Mouse (Mus musculus): ENCODE measurements around the gene Sgsh. TPM values are rescaled to one million over a fixed set of nuclear protein-coding genes. Genes with fewer than 3 reads are reported as not detected.
"Not testable (repeated sequence)": the region's sequence is repeated elsewhere in the genome, so short reads cannot be mapped to it uniquely, and the experiment has no call there.

Sgsh gene
- polyA plus RNA-seq, 1 experiment from 2014 or later, result 8.7 TPM

GRCm38 (mm10) chr11:119391386-119392000 lies 36.2 kb upstream of the Sgsh start:
- peak overlapping the region; percentile 91; the same call in 1 of the 2 replicates for H3K27ac ChIP-seq

GRCm38 (mm10) chr11:119390271-119391231 lies 35.2 kb upstream of the Sgsh start:
- H3K9ac ChIP-seq, result peak overlapping the region; percentile 68
- H3K27ac ChIP-seq, result peak overlapping the region; percentile 91
- H3K27me3 ChIP-seq, result peaks cover 8% of the 10 kb centered on the region; the same call in 1 of the 2 replicates
- H3K4me2 ChIP-seq, result peak overlapping the region; percentile 93
- peak; percentile 32; the same call in 1 of the 2 replicates for ATAC-seq (ENCODE audit: borderline replicate concordance, extremely low read depth, low FRiP score, low TSS enrichment)
- 1% methylated on average over 53 of the region's 53 CpGs for WGBS
- H3K4me1 ChIP-seq, result peaks cover 52% of the 10 kb centered on the region
- H3K9me3 ChIP-seq, result no peaks in the 10 kb centered on the region
- H3K36me3 ChIP-seq, result no peaks in the 10 kb centered on the region
- peak overlapping the region; percentile 62 for H3K4me3 ChIP-seq

More at GRCm38 (mm10) chr11:119391386-119392000, 36.2 kb upstream of the Sgsh start:
- peaks cover 8% of the 10 kb centered on the region; the same call in 1 of the 2 replicates for H3K27me3 ChIP-seq
- H3K9ac ChIP-seq, result 0 out of 2 replicates have a peak overlapping the region, but pooled peaks have one; percentile 68
- no peaks in the 10 kb centered on the region for H3K9me3 ChIP-seq
- peak overlapping the region; percentile 93 for H3K4me2 ChIP-seq
- WGBS, result 33% methylated on average over 7 of the region's 7 CpGs
- H3K4me1 ChIP-seq, result peaks cover 52% of the 10 kb centered on the region
- H3K36me3 ChIP-seq, result no peaks in the 10 kb centered on the region
- H3K4me3 ChIP-seq, result peak overlapping the region; percentile 62
- ATAC-seq (ENCODE audit: borderline replicate concordance, extremely low read depth, low FRiP score, low TSS enrichment), result no peak

- H3K27me3 ChIP-seq, result peaks cover 8% of the 10 kb centered on the region; the same call in 1 of the 2 replicates
- peak overlapping the region; percentile 91 for H3K27ac ChIP-seq
- peak overlapping the region; percentile 62 for H3K4me3 ChIP-seq
- WGBS, result under 1% methylated on average over 35 of the region's 35 CpGs
- peaks cover 47% of the 10 kb centered on the region for H3K4me1 ChIP-seq
- no peaks in the 10 kb centered on the region for H3K36me3 ChIP-seq
- H3K4me2 ChIP-seq, result peak overlapping the region; percentile 93
- peak overlapping the region; percentile 68 for H3K9ac ChIP-seq
- ATAC-seq (ENCODE audit: borderline replicate concordance, extremely low read depth, low FRiP score, low TSS enrichment), result peak; percentile 53; the same call in 1 of the 2 replicates
- no peaks in the 10 kb centered on the region for H3K9me3 ChIP-seq
Observed at GRCm38 (mm10) chr11:119389851-119390270, 34.5 kb upstream of the Sgsh start.

- Histone ChIP-seq H3K4me1 (peaks cover 29% of the 10 kb centered on the region), H3K27ac (peak overlapping the region; percentile 48; the same call in 1 of the 2 replicates)
- 12% methylated on average over 3 of the region's 3 CpGs for WGBS
- H3K4me2 ChIP-seq; H3K9me3 ChIP-seq; H3K27me3 ChIP-seq; H3K4me3 ChIP-seq; H3K36me3 ChIP-seq; H3K9ac ChIP-seq; ATAC-seq (ENCODE audit: borderline replicate concordance, extremely low read depth, low FRiP score, low TSS enrichment): not testable (repeated sequence)
Observed at GRCm38 (mm10) chr11:119387273-119387672, 31.9 kb upstream of the Sgsh start.

GRCm38 (mm10) chr11:119386306-119386705 lies 31.0 kb upstream of the Sgsh start:
- WGBS, result 91% methylated on average over 5 of the region's 5 CpGs
- H3K9ac ChIP-seq, result no peak overlapping the region
- H3K4me1 ChIP-seq, result peaks cover 19% of the 10 kb centered on the region
- no peak overlapping the region for H3K4me3 ChIP-seq
- no peaks in the 10 kb centered on the region for H3K9me3 ChIP-seq
- H3K36me3 ChIP-seq, result no peaks in the 10 kb centered on the region
- H3K27ac ChIP-seq, result no peak overlapping the region
- H3K27me3 ChIP-seq, result no peaks in the 10 kb centered on the region
- ATAC-seq (ENCODE audit: borderline replicate concordance, extremely low read depth, low FRiP score, low TSS enrichment), result no peak
- no peak overlapping the region for H3K4me2 ChIP-seq

GRCm38 (mm10) chr11:119384904-119385303 lies 29.6 kb upstream of the Sgsh start:
- peaks cover 13% of the 10 kb centered on the region for H3K4me1 ChIP-seq
- 68% methylated on average over 4 of the region's 4 CpGs for WGBS
- no peak overlapping the region for H3K4me2 ChIP-seq
- H3K9me3 ChIP-seq, result no peaks in the 10 kb centered on the region
- H3K9ac ChIP-seq, result no peak overlapping the region
- ATAC-seq (ENCODE audit: borderline replicate concordance, extremely low read depth, low FRiP score, low TSS enrichment), result no peak
- no peak overlapping the region for H3K27ac ChIP-seq
- H3K27me3 ChIP-seq, result no peaks in the 10 kb centered on the region
- peaks cover 4% of the 10 kb centered on the region; the same call in 1 of the 2 replicates for H3K36me3 ChIP-seq
- no peak overlapping the region for H3K4me3 ChIP-seq

GRCm38 (mm10) chr11:119382338-119382850 lies 27.1 kb upstream of the Sgsh start:
- Histone ChIP-seq H3K27me3 (no peaks in the 10 kb centered on the region), H3K9me3 (no peaks in the 10 kb centered on the region), H3K4me2 (no peak overlapping the region), H3K4me3 (no peak overlapping the region), H3K36me3 (peaks cover 11% of the 10 kb centered on the region; the same call in 1 of the 2 replicates), H3K27ac (no peak overlapping the region), H3K4me1 (0 out of 2 replicates have a peak, but pooled peaks cover 2% of the 10 kb centered on the region), H3K9ac (no peak overlapping the region)
- no peak for ATAC-seq (ENCODE audit: borderline replicate concordance, extremely low read depth, low FRiP score, low TSS enrichment)
- 71% methylated on average over 6 of the region's 6 CpGs for WGBS

- ATAC-seq (ENCODE audit: borderline replicate concordance, extremely low read depth, low FRiP score, low TSS enrichment), result peak; percentile 19; the same call in 1 of the 2 replicates
- Histone ChIP-seq H3K27ac (no peak overlapping the region), H3K9me3 (no peaks in the 10 kb centered on the region), H3K9ac (no peak overlapping the region), H3K4me3 (no peak overlapping the region), H3K4me2 (no peak overlapping the region), H3K36me3 (peaks cover 15% of the 10 kb centered on the region; the same call in 1 of the 2 replicates), H3K27me3 (no peaks in the 10 kb centered on the region), H3K4me1 (no peaks in the 10 kb centered on the region)
- 56% methylated on average over 9 of the region's 9 CpGs for WGBS
Observed at GRCm38 (mm10) chr11:119381631-119382337, 26.4 kb upstream of the Sgsh start.

GRCm38 (mm10) chr11:119378551-119378950 lies 23.2 kb upstream of the Sgsh start:
- Histone ChIP-seq H3K9ac (no peak overlapping the region), H3K9me3 (no peaks in the 10 kb centered on the region), H3K27me3 (no peaks in the 10 kb centered on the region), H3K4me2 (no peak overlapping the region), H3K36me3 (peaks cover 15% of the 10 kb centered on the region; the same call in 1 of the 2 replicates), H3K4me3 (no peak overlapping the region), H3K27ac (no peak overlapping the region), H3K4me1 (peaks cover 6% of the 10 kb centered on the region; the same call in 1 of the 2 replicates)
- WGBS, result 91% methylated on average over 1 of the region's 1 CpGs
- ATAC-seq (ENCODE audit: borderline replicate concordance, extremely low read depth, low FRiP score, low TSS enrichment), result no peak

GRCm38 (mm10) chr11:119377326-119377725 lies 22.0 kb upstream of the Sgsh start:
- no peak overlapping the region for H3K4me3 ChIP-seq
- peaks cover 6% of the 10 kb centered on the region; the same call in 1 of the 2 replicates for H3K4me1 ChIP-seq
- no peak overlapping the region for H3K4me2 ChIP-seq
- no peak overlapping the region for H3K27ac ChIP-seq
- no peaks in the 10 kb centered on the region for H3K27me3 ChIP-seq
- 90% methylated on average over 11 of the region's 11 CpGs for WGBS
- no peak overlapping the region for H3K9ac ChIP-seq
- peaks cover 15% of the 10 kb centered on the region; the same call in 1 of the 2 replicates for H3K36me3 ChIP-seq
- H3K9me3 ChIP-seq, result no peaks in the 10 kb centered on the region
- no peak for ATAC-seq (ENCODE audit: borderline replicate concordance, extremely low read depth, low FRiP score, low TSS enrichment)

GRCm38 (mm10) chr11:119375425-119375824 lies 20.1 kb upstream of the Sgsh start:
- no peak for ATAC-seq (ENCODE audit: borderline replicate concordance, extremely low read depth, low FRiP score, low TSS enrichment)
- 53% methylated on average over 6 of the region's 6 CpGs for WGBS
- H3K4me3 ChIP-seq, result no peak overlapping the region
- H3K27ac ChIP-seq, result no peak overlapping the region
- peaks cover 6% of the 10 kb centered on the region; the same call in 1 of the 2 replicates for H3K4me1 ChIP-seq
- H3K9me3 ChIP-seq, result no peaks in the 10 kb centered on the region
- no peaks in the 10 kb centered on the region for H3K27me3 ChIP-seq
- H3K9ac ChIP-seq, result no peak overlapping the region
- H3K4me2 ChIP-seq, result no peak overlapping the region
- peaks cover 14% of the 10 kb centered on the region; the same call in 1 of the 2 replicates for H3K36me3 ChIP-seq
